Mouse (Mus musculus) liver, postnatal 0 days (tissue): Measurements from ENCODE around the gene Acsl4. TPM values are rescaled to one million over a fixed set of nuclear protein-coding genes. Genes with fewer than 3 reads are reported as not detected.

Experiments
- ATAC-seq: fragments of 200-750 bp; cut with Nextera tagmentation; 2 replicates; pipeline ENCODE4 v1.8.0; 2017; ENCODE audit warnings: mild to moderate bottlenecking, moderate library complexity
- DNase-seq: peaks from one replicate; pipeline ENCODE4 v3.0.0-alpha.2; 2016
- H3K27ac ChIP-seq: fragments of 300-500 bp; sonication (generic); 2 replicates; pipeline ENCODE4 v1.5.1; 2014; ENCODE audit warnings: antibody characterized with exemption, moderate library complexity, mild to moderate bottlenecking, low read depth
- H3K27me3 ChIP-seq: fragments of 300-500 bp; sonication (generic); 2 replicates; pipeline ENCODE4 v1.6.1; 2014; ENCODE audit warnings: low read length, control low read depth, mixed read lengths; ENCODE audit not compliant: insufficient read depth
- H3K36me3 ChIP-seq: fragments of 300-500 bp; sonication (generic); replicated peaks from 2 replicates; pipeline ENCODE4 v1.6.1; 2014; ENCODE audit warnings: mild to moderate bottlenecking, control low read depth, low read length, moderate library complexity, mixed read lengths; ENCODE audit not compliant: insufficient read depth
- H3K4me1 ChIP-seq: fragments of 300-500 bp; sonication (generic); 2 replicates; pipeline ENCODE4 v1.6.1; 2014; ENCODE audit warnings: antibody characterized with exemption, mild to moderate bottlenecking, control low read depth; ENCODE audit not compliant: insufficient read depth
- H3K4me2 ChIP-seq: fragments of 300-500 bp; sonication (generic); 2 replicates; pipeline ENCODE4 v1.6.1; 2014; ENCODE audit warnings: low read depth, mild to moderate bottlenecking, low read length, moderate library complexity, mixed read lengths
- H3K4me3 ChIP-seq: fragments of 300-500 bp; sonication (generic); 2 replicates; pipeline ENCODE4 v1.5.1; 2014; ENCODE audit warnings: low read depth, low read length
- H3K9ac ChIP-seq: fragments of 300-500 bp; sonication (generic); replicated peaks from 2 replicates; pipeline ENCODE4 v1.6.1; 2014; ENCODE audit warnings: mild to moderate bottlenecking, moderate library complexity
- H3K9me3 ChIP-seq: fragments of 300-500 bp; sonication (generic); 2 replicates; pipeline ENCODE4 v1.6.1; 2016; ENCODE audit warnings: mild to moderate bottlenecking, control low read depth, low read length, mixed read lengths
- CTCF ChIP-seq: sonication (generic); IDR thresholded peaks from 2 replicates; pipeline ENCODE4 v1.5.1; 2016; ENCODE audit warnings: antibody characterized with exemption, low read depth
- EP300 ChIP-seq: IDR thresholded peaks from 2 replicates; pipeline ENCODE4 v1.6.1; 2016; ENCODE audit warnings: antibody characterized with exemption, low read depth, mild to moderate bottlenecking
- WGBS: fragments of 180-500 bp; shearing (Covaris S2); extraction: QIAGEN DNeasy Blood & Tissue Kit; methylation state at CpG from one replicate; pipeline ENCODE4 v1.1.7; 2014; ENCODE audit not compliant: insufficient replicate concordance; 5-methylcytosine and 5-hydroxymethylcytosine counted together
- polyA plus RNA-seq: library from polyadenylated mRNA; unstranded; fragments of >200 nt; fragmentation: Nextera tagmentation; extraction: Ambion mirVana; gene quantifications from 2 replicates; pipeline ENCODE4 v1.2.1, GENCODE M21; 2015

Acsl4 gene
- 14.7 and 16.7 TPM in 2 replicates for polyA plus RNA-seq

GRCm38 (mm10) chrX:142390247-142390908 is at the start of gene Acsl4:
Gene Acsl4, minus strand, starts transcription at chrX:142390535.
- H3K4me3 ChIP-seq = peak within 1 kb of the TSS; percentile 80
- TF ChIP-seq EP300 (no peak), CTCF (no peak)
- H3K27ac ChIP-seq = peak within 1 kb of the TSS; percentile 90
- peak; percentile 98 for ATAC-seq
- 18% methylated on average over 45 of the region's 59 CpGs for WGBS
- peak within 1 kb of the TSS; percentile 75 for H3K4me2 ChIP-seq
- no peaks in the 10 kb centered on the region for H3K27me3 ChIP-seq
- DNase-seq = peak; percentile 90
- H3K4me1 ChIP-seq = peaks cover 3% of the 10 kb centered on the region
- no peaks in the 10 kb centered on the region for H3K9me3 ChIP-seq
- H3K36me3 ChIP-seq = no peaks in the 10 kb centered on the region
- H3K9ac ChIP-seq = peak within 1 kb of the TSS; percentile 86

GRCm38 (mm10) chrX:142437971-142438504 is 47.7 kb upstream of the Acsl4 start:
- H3K36me3 ChIP-seq = no peaks in the 10 kb centered on the region
- H3K9ac ChIP-seq = no peak overlapping the region
- no peak overlapping the region for H3K4me3 ChIP-seq
- TF ChIP-seq CTCF = no peak
- TF ChIP-seq EP300 = no peak
- no peak for ATAC-seq
- 49% methylated on average over 4 of the region's 4 CpGs for WGBS
- H3K4me2 ChIP-seq = no peak overlapping the region
- no peak overlapping the region for H3K27ac ChIP-seq
- no peaks in the 10 kb centered on the region for H3K27me3 ChIP-seq
- H3K4me1 ChIP-seq = no peaks in the 10 kb centered on the region
- no peak for DNase-seq
- H3K9me3 ChIP-seq = no peaks in the 10 kb centered on the region

GRCm38 (mm10) chrX:142432846-142433245 is 42.5 kb upstream of the Acsl4 start:
- no peaks in the 10 kb centered on the region for H3K27me3 ChIP-seq
- no peak overlapping the region for H3K27ac ChIP-seq
- no peaks in the 10 kb centered on the region for H3K4me1 ChIP-seq
- DNase-seq (no peak), ATAC-seq (no peak)
- H3K4me3 ChIP-seq = no peak overlapping the region
- H3K36me3 ChIP-seq = no peaks in the 10 kb centered on the region
- H3K9me3 ChIP-seq = no peaks in the 10 kb centered on the region
- H3K9ac ChIP-seq = no peak overlapping the region
- 69% methylated on average over 3 of the region's 3 CpGs for WGBS
- TF ChIP-seq EP300 = no peak
- no peak for TF ChIP-seq CTCF
- H3K4me2 ChIP-seq = no peak overlapping the region

GRCm38 (mm10) chrX:142427111-142427510 is 36.8 kb upstream of the Acsl4 start:
- Histone ChIP-seq H3K27ac (no peak overlapping the region), H3K27me3 (no peaks in the 10 kb centered on the region), H3K4me2 (no peak overlapping the region), H3K36me3 (no peaks in the 10 kb centered on the region), H3K4me3 (no peak overlapping the region), H3K9ac (no peak overlapping the region), H3K9me3 (no peaks in the 10 kb centered on the region), H3K4me1 (no peaks in the 10 kb centered on the region)
- TF ChIP-seq CTCF (no peak), EP300 (no peak)
- no peak for ATAC-seq
- no peak for DNase-seq
- 49% methylated on average over 4 of the region's 4 CpGs for WGBS

- no peak overlapping the region for H3K27ac ChIP-seq
- H3K4me1 ChIP-seq = no peaks in the 10 kb centered on the region
- ATAC-seq (no peak), DNase-seq (no peak)
- WGBS = 72% methylated on average over 4 of the region's 4 CpGs
- no peaks in the 10 kb centered on the region for H3K9me3 ChIP-seq
- TF ChIP-seq CTCF (no peak), EP300 (no peak)
- no peaks in the 10 kb centered on the region for H3K36me3 ChIP-seq
- H3K27me3 ChIP-seq = no peaks in the 10 kb centered on the region
- no peak overlapping the region for H3K4me3 ChIP-seq
- H3K4me2 ChIP-seq = no peak overlapping the region
- H3K9ac ChIP-seq = no peak overlapping the region
Observed at GRCm38 (mm10) chrX:142426628-142427027, 36.3 kb upstream of the Acsl4 start.

GRCm38 (mm10) chrX:142413884-142414283 is 23.5 kb upstream of the Acsl4 start:
- ATAC-seq = no peak
- H3K4me2 ChIP-seq = no peak overlapping the region
- TF ChIP-seq CTCF (no peak), EP300 (peak; percentile 85)

More at GRCm38 (mm10) chrX:142413884-142414283, 23.5 kb upstream of the Acsl4 start:
- no peak overlapping the region for H3K4me3 ChIP-seq
- H3K27ac ChIP-seq = no peak overlapping the region
- no peaks in the 10 kb centered on the region for H3K4me1 ChIP-seq
- no peak overlapping the region for H3K9ac ChIP-seq
- H3K9me3 ChIP-seq = no peaks in the 10 kb centered on the region
- no peaks in the 10 kb centered on the region for H3K27me3 ChIP-seq
- H3K36me3 ChIP-seq = no peaks in the 10 kb centered on the region
- WGBS = 51% methylated on average over 2 of the region's 2 CpGs
- no peak for DNase-seq
